Mouse (Mus musculus) megakaryocyte, adult 5-6 weeks (primary cell): ENCODE measurements around the gene Msi2. TPM values are rescaled to one million over a fixed set of nuclear protein-coding genes. Genes with fewer than 3 reads are reported as not detected.

ENCODE experiments used
- ATAC-seq: 2 replicates; pipeline ENCODE4 v1.8.0; 2016; ENCODE audit warnings: mild to moderate bottlenecking, inconsistent platforms; ENCODE audit not compliant: poor library complexity, severe bottlenecking
- total RNA-seq, 2 experiments: library from RNA; stranded (forward) in 1 of 2; stranded (reverse) in 1 of 2; fragments of 153-499, 151-499 nt in 1 of 2; fragments of 221-1000, 200-1000 nt in 1 of 2; gene quantifications; 2 replicates each; pipeline versions ENCODE4 v1.2.3 to v1.2.4; 2015 to 2017

The Msi2 gene
- total RNA-seq, 2 experiments from 2014 or later: 5.3 to 14.4 TPM

DNA sequence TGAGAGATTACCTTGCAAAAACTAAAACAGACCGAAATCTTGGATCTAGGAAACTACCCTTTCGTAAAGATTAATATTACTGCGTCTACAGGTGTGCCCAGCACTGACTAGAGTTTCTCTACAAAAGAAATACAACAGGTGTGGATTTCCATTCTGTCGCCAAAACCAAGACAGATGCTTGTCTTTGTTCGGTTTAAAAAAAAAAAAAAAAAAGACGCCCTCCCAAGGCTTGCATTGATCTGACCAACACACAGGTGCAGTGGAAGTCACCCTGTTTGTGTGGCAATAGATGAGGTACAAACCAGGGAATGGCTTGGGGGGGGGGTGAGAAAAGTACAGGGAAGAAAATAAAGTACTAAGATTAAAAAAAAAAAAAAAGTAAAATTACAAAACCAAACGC lies 4.2 kb downstream of the Msi2 start:
- ATAC-seq: no peak

DNA sequence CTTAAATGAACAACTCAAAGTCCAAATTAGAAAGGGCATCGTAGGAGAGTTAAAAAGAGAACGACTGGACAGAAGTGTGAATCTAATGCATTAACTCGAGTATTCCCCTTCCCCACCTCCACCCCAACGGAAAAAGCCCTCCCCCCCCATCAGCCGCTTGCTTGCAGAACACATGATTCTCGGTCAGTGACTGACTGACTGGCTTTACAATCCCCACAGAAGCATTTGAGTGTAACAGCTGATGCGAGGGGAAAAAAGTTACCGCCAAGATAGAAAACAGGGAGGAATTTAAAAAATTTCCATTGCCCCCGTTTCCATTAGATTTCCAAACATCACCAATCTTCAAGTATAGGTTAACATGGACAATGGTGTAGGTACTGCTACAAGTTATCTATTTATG lies 4.8 kb downstream of the Msi2 start:
- no peak for ATAC-seq

- ATAC-seq: no peak
These were observed 8.3 kb downstream of the Msi2 start for GRCm38 (mm10) chr11:88709876-88710614.

DNA sequence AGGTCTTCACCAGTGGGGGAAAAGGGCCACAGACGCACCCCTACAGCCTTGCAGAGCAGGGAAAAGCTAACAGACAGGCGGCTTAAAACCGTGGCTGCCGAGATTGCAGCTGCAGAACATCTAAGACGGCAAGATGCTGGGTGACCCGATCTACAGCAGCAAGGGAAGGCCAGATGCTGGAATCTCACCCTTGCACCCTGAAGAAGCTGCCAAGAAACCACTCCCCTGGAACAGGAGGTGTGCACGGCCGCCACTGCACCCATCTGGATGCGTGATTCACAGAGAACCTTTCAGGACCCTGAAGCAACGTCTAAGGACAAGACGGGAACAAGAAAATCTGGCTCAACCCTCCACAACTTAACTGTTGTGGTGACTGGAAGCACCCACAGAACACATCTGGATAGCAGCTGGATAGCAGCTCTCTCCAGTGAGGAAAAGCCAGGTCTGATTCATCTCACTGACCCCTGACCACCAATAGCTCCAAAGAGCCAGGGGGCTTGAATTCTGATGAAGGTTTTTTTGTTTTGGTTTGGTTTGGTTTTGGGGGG lies 11.0 kb downstream of the Msi2 start:
- ATAC-seq: no peak

GRCm38 (mm10) chr11:88704688-88705087 lies 13.6 kb downstream of the Msi2 start:
- ATAC-seq: no peak

DNA sequence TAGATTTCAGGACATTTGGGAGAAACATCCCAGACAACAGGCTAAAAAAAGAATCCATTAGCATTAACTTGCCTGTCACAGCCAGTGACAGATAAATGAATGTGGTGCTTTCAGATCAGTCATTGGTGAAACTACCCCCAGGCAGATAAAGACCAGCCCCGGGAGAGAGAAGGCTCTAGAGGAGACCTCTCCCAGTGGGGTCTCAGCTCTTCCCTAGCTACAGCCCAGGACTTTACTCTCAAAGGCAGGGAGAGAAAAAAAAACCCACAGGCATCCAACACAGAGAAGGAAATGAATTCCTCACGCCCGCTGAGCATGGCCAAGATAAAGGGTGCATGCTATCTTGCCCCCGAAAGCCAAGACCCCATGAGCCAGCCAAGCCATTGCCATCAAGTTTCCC lies 15.1 kb downstream of the Msi2 start:
- ATAC-seq: no peak

GRCm38 (mm10) chr11:88701976-88702659 lies 16.2 kb downstream of the Msi2 start:
- no peak for ATAC-seq

DNA sequence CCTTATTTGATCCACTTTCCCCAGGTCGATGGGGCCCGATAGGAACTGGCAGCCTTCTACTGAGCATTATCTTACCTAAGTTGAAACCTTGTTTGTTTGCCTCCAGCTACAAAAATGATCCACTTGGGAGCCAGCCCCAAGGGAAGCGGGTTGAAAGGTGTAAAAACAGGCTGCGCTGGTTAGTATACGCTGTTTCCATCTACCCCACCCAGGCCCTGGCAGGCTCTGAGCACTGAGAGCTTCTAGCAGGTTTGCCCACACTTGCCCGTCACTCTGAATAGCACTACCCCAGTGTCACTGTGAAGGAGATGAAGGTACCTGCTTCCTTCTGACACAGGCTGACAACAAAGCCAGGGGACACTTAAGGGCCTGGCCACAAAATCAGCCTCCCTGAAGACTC lies 17.3 kb downstream of the Msi2 start:
- ATAC-seq: no peak

GRCm38 (mm10) chr11:88700202-88700711 lies 18.1 kb downstream of the Msi2 start:
- ATAC-seq: no peak

DNA sequence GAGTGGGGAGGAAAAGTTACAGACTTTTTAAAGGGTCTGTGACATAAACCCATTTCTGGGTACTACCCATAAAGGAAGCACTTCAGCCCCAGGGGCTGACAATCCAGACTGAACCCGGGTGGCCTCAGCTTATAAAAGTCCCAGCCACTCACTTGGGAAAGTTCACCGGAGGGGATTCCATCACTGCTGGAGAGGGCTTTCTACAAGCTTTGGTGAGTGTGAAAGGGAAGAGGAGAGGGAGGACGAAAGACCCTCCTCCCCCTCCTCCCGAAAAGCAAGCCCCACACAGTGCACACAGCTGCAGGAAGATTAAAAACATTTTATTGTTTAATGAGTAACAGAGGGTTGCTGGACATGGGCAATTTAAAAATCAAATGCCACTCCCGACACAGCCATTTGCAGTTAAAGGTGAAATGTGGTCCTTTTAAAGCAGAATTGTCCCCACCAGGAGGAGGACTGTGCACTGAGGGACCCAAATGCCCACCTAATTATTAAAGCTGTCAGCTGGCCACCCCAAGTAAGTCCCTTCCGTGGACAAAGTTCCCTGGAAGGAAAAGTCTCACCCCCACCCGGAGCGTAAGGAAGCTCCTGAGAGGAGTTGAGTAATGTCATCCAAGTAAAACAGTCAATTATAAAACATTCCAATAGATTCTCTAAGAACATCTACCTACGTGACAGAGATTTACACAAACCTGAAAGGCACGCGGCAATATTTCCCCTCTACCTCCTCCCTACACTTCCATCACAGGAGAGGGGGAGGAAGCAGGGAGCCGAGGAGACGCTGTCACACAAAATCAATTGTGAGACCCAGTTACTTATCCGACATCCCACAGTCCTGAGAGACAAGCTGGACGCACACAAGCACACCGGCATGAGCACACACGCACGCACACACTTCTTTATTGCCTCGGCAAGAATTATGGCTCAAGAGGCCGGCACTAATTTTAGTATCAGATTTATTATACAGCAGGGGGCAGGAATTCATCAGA lies 24.1 kb downstream of the Msi2 start:
- ATAC-seq: no peak

DNA sequence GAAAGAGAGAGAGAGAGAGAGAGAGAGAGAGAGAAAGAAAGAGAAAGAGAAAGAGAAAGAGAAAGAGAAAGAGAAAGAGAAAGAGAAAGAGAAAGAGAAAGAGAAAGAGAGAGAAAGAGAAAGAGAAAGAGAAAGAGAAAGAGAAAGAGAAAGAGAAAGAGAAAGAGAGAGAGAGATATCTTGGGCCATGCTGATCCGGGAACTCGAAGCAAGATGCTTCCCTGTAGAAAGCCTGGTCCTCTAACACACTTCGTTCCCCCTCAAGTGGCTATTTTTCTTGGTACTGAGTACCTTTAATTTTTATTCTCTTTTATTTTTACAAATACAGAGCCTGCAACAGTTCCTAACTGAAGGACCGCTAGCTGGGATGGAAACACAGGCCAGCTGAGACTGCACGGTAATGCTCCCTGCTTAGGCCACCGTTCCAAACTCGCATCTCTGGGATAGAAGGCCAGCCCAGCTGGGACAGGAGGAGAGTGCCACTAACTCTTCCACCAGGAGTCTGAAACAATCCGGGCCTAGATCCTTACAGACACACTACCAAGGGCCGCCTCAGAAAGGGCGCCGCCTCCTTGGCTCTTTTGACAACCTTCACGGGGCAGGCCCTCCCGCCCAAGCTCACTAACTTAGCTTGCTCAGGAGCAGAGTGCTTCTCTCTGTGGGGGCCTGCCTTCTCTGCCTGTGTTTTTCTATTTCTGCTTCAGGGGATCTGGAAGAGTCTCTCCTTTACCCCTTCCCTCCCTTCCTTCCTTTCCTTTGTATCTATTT lies 25.1 kb downstream of the Msi2 start:
- ATAC-seq: no peak

DNA sequence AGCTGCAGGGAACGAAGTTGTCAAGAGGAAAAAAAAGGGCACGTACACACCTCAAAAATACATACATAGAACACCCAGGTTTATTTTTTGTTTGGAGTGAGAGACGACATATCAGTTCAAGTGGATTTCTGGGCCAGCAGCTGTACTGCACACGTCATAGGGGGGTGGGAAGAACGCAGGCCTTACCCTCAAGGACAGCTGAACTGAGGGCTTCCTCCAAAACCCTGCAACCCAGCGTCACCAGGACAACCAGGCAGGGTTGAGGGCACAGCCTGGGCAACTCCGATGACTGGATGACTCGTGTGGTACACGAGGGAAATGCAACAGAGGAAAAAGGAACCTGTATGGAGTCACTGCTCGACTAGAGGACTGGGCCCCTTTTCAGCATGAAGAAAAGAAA lies 25.9 kb downstream of the Msi2 start:
- ATAC-seq: peak; percentile 71

GRCm38 (mm10) chr11:88690556-88691287 lies 27.6 kb downstream of the Msi2 start:
- ATAC-seq: no peak

DNA sequence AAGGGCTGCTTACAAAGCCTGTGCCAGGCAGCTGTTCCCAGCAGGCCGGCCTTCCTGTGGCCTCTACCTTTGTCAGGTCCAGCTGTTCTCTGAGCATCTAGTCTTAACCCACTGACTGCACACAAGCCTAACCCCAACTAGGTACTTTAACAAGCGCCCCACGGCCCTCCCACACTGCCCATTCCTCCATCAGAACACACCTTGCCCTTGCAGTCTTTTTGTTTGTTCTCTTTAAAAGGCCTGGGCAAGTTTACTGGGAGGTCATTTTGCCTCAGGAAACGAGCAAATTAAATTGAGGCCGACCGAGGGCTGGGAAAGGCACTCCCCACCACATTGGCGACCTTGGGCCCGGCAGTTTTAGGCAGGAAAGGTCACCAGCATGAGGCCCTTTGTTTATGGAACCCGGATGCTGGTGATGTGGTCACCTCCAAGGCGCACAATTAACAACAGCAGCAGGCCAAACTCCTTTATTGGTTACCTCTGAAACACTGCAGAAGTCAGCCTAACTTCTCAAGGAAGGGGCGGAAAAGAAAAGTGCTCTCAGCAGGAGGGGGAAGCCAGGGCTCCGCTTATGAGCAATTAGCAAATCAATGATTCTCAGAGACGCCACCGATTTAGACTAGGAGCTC lies 28.4 kb downstream of the Msi2 start:
- no peak for ATAC-seq

DNA sequence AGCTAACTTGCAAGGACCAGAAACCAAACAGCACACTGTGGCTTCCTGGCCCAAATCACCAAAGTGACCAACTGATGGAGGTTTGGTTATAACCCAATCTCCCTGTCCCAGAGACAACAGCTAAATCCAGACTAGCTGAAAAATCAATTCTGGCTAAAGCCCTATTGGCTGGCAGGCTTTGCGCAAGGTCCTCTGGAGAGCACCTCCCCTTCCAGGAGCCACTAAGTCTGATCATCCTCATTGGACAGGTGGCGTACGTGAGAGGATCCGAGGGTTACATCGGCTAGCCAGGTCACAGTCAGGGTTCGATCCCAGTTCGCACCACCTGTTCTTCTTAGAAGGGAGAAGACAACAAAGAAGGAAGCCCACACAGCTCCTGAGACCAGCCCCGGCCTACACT lies 29.7 kb downstream of the Msi2 start:
- no peak for ATAC-seq

GRCm38 (mm10) chr11:88687711-88688110 lies 30.6 kb downstream of the Msi2 start:
- no peak for ATAC-seq

GRCm38 (mm10) chr11:88687010-88687409 lies 31.3 kb downstream of the Msi2 start:
- no peak for ATAC-seq

DNA sequence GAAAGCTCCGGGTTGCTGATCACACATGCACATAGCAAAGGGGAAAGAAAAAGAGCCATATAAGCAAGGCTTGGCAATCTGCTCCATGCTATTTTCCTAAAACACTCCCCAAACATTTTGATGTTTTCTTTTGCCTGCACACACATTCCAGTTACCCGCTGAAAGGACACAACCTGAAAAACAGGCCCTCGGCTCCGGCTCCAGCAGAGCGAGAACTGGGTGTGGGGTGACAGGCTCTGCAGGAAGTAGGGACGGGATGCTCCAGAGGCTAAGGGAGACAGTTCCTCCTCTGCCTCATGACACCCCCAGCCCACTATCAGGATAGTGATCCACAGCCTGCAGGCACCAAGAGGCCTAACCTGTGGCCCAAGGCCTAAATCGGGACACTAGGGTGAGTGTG lies 32.3 kb downstream of the Msi2 start:
- ATAC-seq: no peak
